ENCODE assay signal across 14 mouse cellular contexts in genomic region chr7:96920447-96921095, GRCm38 (mm10). TPM values are rescaled to one million over a fixed set of nuclear protein-coding genes. Genes with fewer than 3 reads are reported as not detected.
DNase-seq lines count a peak whose midpoint lies in the region; ATAC-seq and TF ChIP-seq lines count a peak whose summit lies in the region.
"Had no signal": no experiment of that assay in that cellular context is flagged by ENCODE, and none has a peak within 500 bp of the region (broad histone marks: within the 10 kb centered on the region; RNA-seq: fewer than 3 reads in every experiment).

No protein-coding gene starts in this region.

- no peak overlapping the region for H3K4me3 ChIP-seq in forebrain, embryonic 13.5 days
- H3K4me3 ChIP-seq in midbrain, embryonic 12.5 days, result no peak overlapping the region
- H3K4me3 ChIP-seq in left cerebral cortex, adult 2 months, result no peak overlapping the region
- H3K4me3 ChIP-seq in lung, adult 2 months (replicated peaks; ENCODE audit: extremely low read depth, low read depth, low read length), result no peak overlapping the region
- H3K4me3 ChIP-seq: heart, adult 2 months; kidney, embryonic 15.5 days had no signal

- no peaks in the 10 kb centered on the region for H3K27me3 ChIP-seq in forebrain, embryonic 13.5 days
- peaks cover 6% of the 10 kb centered on the region; the same call in 1 of the 2 replicates for H3K27me3 ChIP-seq in midbrain, embryonic 12.5 days

- no peaks in the 10 kb centered on the region for H3K9me3 ChIP-seq in forebrain, embryonic 13.5 days (replicated peaks)
- no peaks in the 10 kb centered on the region for H3K9me3 ChIP-seq in midbrain, embryonic 12.5 days
- H3K9me3 ChIP-seq: kidney, embryonic 15.5 days had no signal

- peak; percentile 40 for DNase-seq in embryo, embryonic 10.5 days (ENCODE audit: low spot score)
- no peak for DNase-seq in embryo, embryonic 9.5 days (ENCODE audit: extremely low spot score)
- DNase-seq in frontal cortex, postnatal 14 days (ENCODE audit: low spot score in 2 of 2), result no peak
- no peak for DNase-seq in left cerebral cortex, adult 2 months (ENCODE audit: extremely low spot score in 1 of 2, low spot score in 2 of 2)
- no peak for DNase-seq in lung, adult 2 months
- DNase-seq: heart, adult 2 months; heart, postnatal 4 days; spleen, adult 18-20 months had no signal

- intact Hi-C loops in left cerebral cortex, adult 2 months (cut with DNase I), result no loop called here

- ATAC-seq in CD4-positive, CD25-positive, alpha-beta regulatory T cell, adult 4 months, result peak; percentile 83
- peak; percentile 78 for ATAC-seq in forebrain, embryonic 13.5 days
- peak; percentile 57 for ATAC-seq in midbrain, embryonic 12.5 days (ENCODE audit: low FRiP score, low read depth)

- no peak overlapping the region for H3K9ac ChIP-seq in forebrain, embryonic 13.5 days
- H3K9ac ChIP-seq in midbrain, embryonic 12.5 days (replicated peaks), result no peak overlapping the region
- H3K9ac ChIP-seq: kidney, embryonic 15.5 days had no signal

- 38% methylated on average over 7 of the region's 7 CpGs for WGBS in forebrain, embryonic 13.5 days
- WGBS in midbrain, embryonic 12.5 days, result 47% methylated on average over 7 of the region's 7 CpGs
- WGBS in lung, adult 2 months, result 69% methylated on average over 7 of the region's 7 CpGs

- peaks cover 12% of the 10 kb centered on the region for H3K4me1 ChIP-seq in forebrain, embryonic 13.5 days
- H3K4me1 ChIP-seq in midbrain, embryonic 12.5 days, result peaks cover 6% of the 10 kb centered on the region; the same call in 1 of the 2 replicates
- no peaks in the 10 kb centered on the region for H3K4me1 ChIP-seq in lung, adult 2 months (ENCODE audit: control insufficient read depth, insufficient read depth, low read length)
- H3K4me1 ChIP-seq: kidney, embryonic 15.5 days had no signal

- TF ChIP-seq CTCF in left cerebral cortex, adult 2 months (IDR thresholded peaks at IDR 0.05), result no peak
- no peak for TF ChIP-seq CTCF in lung, adult 2 months (IDR thresholded peaks at IDR 0.05; ENCODE audit: insufficient read depth, low read length)

- H3K4me2 ChIP-seq in forebrain, embryonic 13.5 days, result no peak overlapping the region
- no peak overlapping the region for H3K4me2 ChIP-seq in midbrain, embryonic 12.5 days (replicated peaks)
- H3K4me2 ChIP-seq: kidney, embryonic 15.5 days; liver, embryonic 11.5 days had no signal

- no peak overlapping the region for H3K27ac ChIP-seq in forebrain, embryonic 13.5 days
- no peak overlapping the region for H3K27ac ChIP-seq in midbrain, embryonic 12.5 days (replicated peaks)
- no peak overlapping the region for H3K27ac ChIP-seq in left cerebral cortex, adult 2 months
- H3K27ac ChIP-seq: heart, adult 2 months; kidney, embryonic 15.5 days; macrophage had no signal

- H3K36me3 ChIP-seq in forebrain, embryonic 13.5 days (ENCODE audit: poor library complexity, severe bottlenecking), result no peaks in the 10 kb centered on the region
- H3K36me3 ChIP-seq in midbrain, embryonic 12.5 days, result no peaks in the 10 kb centered on the region
- H3K36me3 ChIP-seq: kidney, embryonic 15.5 days had no signal

- no peak for TF ChIP-seq POLR2A in lung, adult 2 months (IDR thresholded peaks at IDR 0.05; ENCODE audit: borderline replicate concordance, extremely low read depth, low read depth, low read length)

RNA-seq across cellular contexts. Expression of gene Nars2, which starts 30.7 kb away (rescaled TPM):
- 10 to 100 TPM in 1 of 2 experiments, 1 to 10 TPM in 1; 7.4 to 11.5 TPM for polyA plus RNA-seq in CD4-positive, CD25-positive, alpha-beta regulatory T cell, adult 4 months (2017; shearing (Covaris generic))
- polyA plus RNA-seq in forebrain, embryonic 13.5 days (2015; fragmentation: Nextera tagmentation; extraction: Ambion mirVana), result 19.9 and 21.7 TPM in 2 replicates
- polyA plus RNA-seq in midbrain, embryonic 12.5 days (2016; fragmentation: Nextera tagmentation; extraction: Ambion mirVana), result 23.9 and 25.6 TPM in 2 replicates
- total RNA-seq in left cerebral cortex, adult 2 months (2021), result 10 to 100 TPM; 14.8 to 18.8 TPM
- 1.5 and 2.2 TPM in 2 replicates for polyA plus RNA-seq in lung, adult 2 months (2012; rRNA removed)
